Mouse (Mus musculus): ENCODE measurements at regions not wholly inside any gene's neighbourhood (a gene's known extent, or its start where the extent isn't known, plus 50 kb on each side); places are given as distances from the start of the nearest gene placed in this dataset.

GRCm38 (mm10) chr6:31613590-31614319, 50.0 kb upstream of the Podxl start:
- no peak overlapping the region for H3K4me3 ChIP-seq (ENCODE audit: low read depth, low read length)
- no peaks in the 10 kb centered on the region; the same call in 1 of the 2 replicates for H3K4me1 ChIP-seq (replicated peaks; ENCODE audit: control insufficient read depth, insufficient read depth, low read length)
- no peaks in the 10 kb centered on the region for H3K27me3 ChIP-seq (replicated peaks; ENCODE audit: control insufficient read depth, insufficient read depth, low read length)
- no peak for TF ChIP-seq CTCF (IDR thresholded peaks at IDR 0.05; ENCODE audit: low read depth)
- no peak for ATAC-seq
- no peak overlapping the region for H3K4me2 ChIP-seq (replicated peaks; ENCODE audit: low read depth)
- H3K27ac ChIP-seq (ENCODE audit: low read depth, low read length) = no peak overlapping the region
- H3K36me3 ChIP-seq (ENCODE audit: control insufficient read depth, insufficient read depth) = no peaks in the 10 kb centered on the region
- no peak overlapping the region for H3K9ac ChIP-seq (ENCODE audit: low read depth, low read length)
- H3K9me3 ChIP-seq (ENCODE audit: control insufficient read depth) = no peaks in the 10 kb centered on the region
- WGBS = 44% methylated on average over 13 of the region's 13 CpGs

Data from intestine, postnatal 0 days (tissue).